Mouse (Mus musculus) lung, embryonic 14.5 days (tissue): Measurements from ENCODE around the gene Adora3. TPM values are rescaled to one million over a fixed set of nuclear protein-coding genes. Genes with fewer than 3 reads are reported as not detected.

Source experiments
- ATAC-seq: fragments of 200-750 bp; cut with Nextera tagmentation; 2 replicates; pipeline ENCODE4 v1.8.0; 2017; ENCODE audit warnings: mild to moderate bottlenecking, moderate TSS enrichment, moderate library complexity; ENCODE audit not compliant: insufficient read depth
- DNase-seq: peaks from one replicate; pipeline ENCODE4 v3.0.0-alpha.2; 2015
- H3K27ac ChIP-seq: fragments of 300-500 bp; sonication (generic); 2 replicates; pipeline ENCODE4 v1.5.1; 2014; ENCODE audit warnings: low read depth, mild to moderate bottlenecking, moderate library complexity
- H3K27me3 ChIP-seq: fragments of 300-500 bp; sonication (generic); 2 replicates; pipeline ENCODE4 v1.6.1; 2014; ENCODE audit warnings: low read length, control low read depth; ENCODE audit not compliant: insufficient read depth
- H3K36me3 ChIP-seq: fragments of 300-500 bp; sonication (generic); 2 replicates; pipeline ENCODE4 v1.6.1; 2014; ENCODE audit warnings: control low read depth; ENCODE audit not compliant: insufficient read depth
- H3K4me1 ChIP-seq: fragments of 300-500 bp; sonication (generic); 2 replicates; pipeline ENCODE4 v1.6.1; 2014; ENCODE audit warnings: antibody characterized with exemption, control low read depth; ENCODE audit not compliant: insufficient read depth
- H3K4me2 ChIP-seq: fragments of 300-500 bp; sonication (generic); 2 replicates; pipeline ENCODE4 v1.6.1; 2014; ENCODE audit warnings: mild to moderate bottlenecking
- H3K4me3 ChIP-seq: fragments of 300-500 bp; sonication (generic); 2 replicates; pipeline ENCODE4 v1.5.1; 2014; ENCODE audit warnings: low read depth, low read length
- H3K9ac ChIP-seq: fragments of 300-500 bp; sonication (generic); 2 replicates; pipeline ENCODE4 v1.6.1; 2014
- H3K9me3 ChIP-seq: fragments of 300-500 bp; sonication (generic); 2 replicates; pipeline ENCODE4 v1.6.1; 2016; ENCODE audit warnings: low read depth, low read length, control low read depth
- CTCF ChIP-seq: IDR thresholded peaks from 2 replicates; pipeline ENCODE4 v1.5.1; 2016; ENCODE audit warnings: antibody characterized with exemption, low read depth
- WGBS: fragments of 180-500 bp; shearing (Covaris S2); extraction: QIAGEN DNeasy Blood & Tissue Kit; methylation state at CpG from one replicate; pipeline ENCODE4 v1.1.7; 2014; 5-methylcytosine and 5-hydroxymethylcytosine counted together
- polyA plus RNA-seq: library from polyadenylated mRNA; unstranded; fragments of >200 nt; fragmentation: Nextera tagmentation; extraction: Ambion mirVana; gene quantifications from 2 replicates; pipeline ENCODE4 v1.2.1, GENCODE M21; 2014

The Adora3 gene
- polyA plus RNA-seq, 1 experiment from 2014 or later = 0.18 TPM

- 71% methylated on average over 4 of the region's 4 CpGs for WGBS
Measured at GRCm38 (mm10) chr3:105901468-105901867, 30.8 kb downstream of the Adora3 start.

DNA sequence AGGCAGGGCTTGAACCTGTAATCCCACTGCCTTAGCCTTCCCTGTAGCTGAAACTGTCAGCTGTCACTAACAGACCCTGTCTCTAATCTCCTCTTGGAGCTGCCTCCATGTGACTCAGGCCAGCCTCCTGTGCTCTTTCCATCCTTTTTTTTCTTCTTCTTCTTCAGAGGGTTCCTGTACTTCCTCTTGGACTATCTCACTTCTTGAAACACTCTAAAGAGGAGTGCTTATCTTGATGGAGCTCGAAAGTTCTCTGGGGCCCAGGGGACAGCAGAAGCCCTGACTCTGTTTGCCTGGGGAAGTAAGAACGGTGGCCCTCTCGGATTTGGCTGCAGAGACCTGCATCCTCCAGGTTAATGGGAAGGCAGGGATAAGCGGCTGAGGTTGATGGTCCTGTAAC is 33.6 kb downstream of the Adora3 start:
- Histone ChIP-seq H3K27ac (no peak overlapping the region), H3K4me1 (no peaks in the 10 kb centered on the region), H3K27me3 (no peaks in the 10 kb centered on the region), H3K9ac (no peak overlapping the region), H3K36me3 (no peaks in the 10 kb centered on the region), H3K9me3 (no peaks in the 10 kb centered on the region), H3K4me3 (no peak overlapping the region), H3K4me2 (no peak overlapping the region)
- ATAC-seq (no peak), DNase-seq (no peak)
- TF ChIP-seq CTCF = no peak
- 52% methylated on average over 4 of the region's 4 CpGs for WGBS

More at GRCm38 (mm10) chr3:105901468-105901867, 30.8 kb downstream of the Adora3 start:
- H3K36me3 ChIP-seq = no peaks in the 10 kb centered on the region
- H3K9ac ChIP-seq = no peak overlapping the region
- H3K27ac ChIP-seq = no peak overlapping the region
- no peak overlapping the region for H3K4me3 ChIP-seq
- ATAC-seq = no peak
- DNase-seq = no peak
- H3K4me2 ChIP-seq = no peak overlapping the region
- H3K9me3 ChIP-seq = no peaks in the 10 kb centered on the region
- H3K4me1 ChIP-seq = no peaks in the 10 kb centered on the region
- TF ChIP-seq CTCF = no peak
- no peaks in the 10 kb centered on the region for H3K27me3 ChIP-seq

DNA sequence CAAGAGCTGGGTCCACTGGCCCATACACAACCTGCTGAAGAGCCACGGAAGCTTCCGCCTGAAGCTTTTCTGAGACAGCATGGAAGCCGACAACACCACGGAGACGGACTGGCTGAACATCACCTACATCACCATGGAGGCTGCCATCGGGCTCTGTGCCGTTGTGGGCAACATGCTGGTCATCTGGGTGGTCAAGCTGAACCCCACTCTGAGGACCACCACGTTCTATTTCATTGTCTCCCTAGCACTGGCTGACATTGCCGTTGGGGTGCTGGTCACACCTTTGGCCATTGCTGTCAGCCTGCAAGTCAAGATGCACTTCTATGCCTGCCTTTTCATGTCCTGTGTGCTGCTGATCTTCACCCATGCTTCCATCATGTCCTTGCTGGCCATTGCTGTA is 34.1 kb downstream of the Adora3 start:
- no peak overlapping the region for H3K4me2 ChIP-seq
- 86% methylated on average over 9 of the region's 9 CpGs for WGBS
- no peak for TF ChIP-seq CTCF
- no peak overlapping the region for H3K4me3 ChIP-seq
- H3K27ac ChIP-seq = no peak overlapping the region
- no peaks in the 10 kb centered on the region for H3K4me1 ChIP-seq
- H3K9me3 ChIP-seq = no peaks in the 10 kb centered on the region
- no peaks in the 10 kb centered on the region for H3K27me3 ChIP-seq
- no peaks in the 10 kb centered on the region for H3K36me3 ChIP-seq
- no peak overlapping the region for H3K9ac ChIP-seq
- DNase-seq (no peak), ATAC-seq (no peak)

GRCm38 (mm10) chr3:105907956-105908655 is 37.4 kb downstream of the Adora3 start:
- no peaks in the 10 kb centered on the region for H3K36me3 ChIP-seq
- no peaks in the 10 kb centered on the region for H3K9me3 ChIP-seq
- no peak overlapping the region for H3K4me2 ChIP-seq
- H3K4me3 ChIP-seq = no peak overlapping the region
- TF ChIP-seq CTCF = no peak
- 33% methylated on average over 9 of the region's 9 CpGs for whole genome bisulfite sequencing
- H3K9ac ChIP-seq = no peak overlapping the region
- no peak overlapping the region for H3K27ac ChIP-seq
- no peak for DNase-seq
- no peak for ATAC-seq
- H3K4me1 ChIP-seq = no peaks in the 10 kb centered on the region
- no peaks in the 10 kb centered on the region for H3K27me3 ChIP-seq

- Histone ChIP-seq H3K36me3 (no peaks in the 10 kb centered on the region), H3K4me1 (0 out of 2 replicates have a peak, but pooled peaks cover 3% of the 10 kb centered on the region), H3K27ac (no peak overlapping the region), H3K27me3 (no peaks in the 10 kb centered on the region), H3K4me2 (no peak overlapping the region), H3K9ac (no peak overlapping the region), H3K4me3 (no peak overlapping the region), H3K9me3 (no peaks in the 10 kb centered on the region)
- 89% methylated on average over 4 of the region's 4 CpGs for WGBS
- no peak for TF ChIP-seq CTCF
- DNase-seq (no peak), ATAC-seq (no peak)
Measured at GRCm38 (mm10) chr3:105908976-105909375, 38.3 kb downstream of the Adora3 start.

DNA sequence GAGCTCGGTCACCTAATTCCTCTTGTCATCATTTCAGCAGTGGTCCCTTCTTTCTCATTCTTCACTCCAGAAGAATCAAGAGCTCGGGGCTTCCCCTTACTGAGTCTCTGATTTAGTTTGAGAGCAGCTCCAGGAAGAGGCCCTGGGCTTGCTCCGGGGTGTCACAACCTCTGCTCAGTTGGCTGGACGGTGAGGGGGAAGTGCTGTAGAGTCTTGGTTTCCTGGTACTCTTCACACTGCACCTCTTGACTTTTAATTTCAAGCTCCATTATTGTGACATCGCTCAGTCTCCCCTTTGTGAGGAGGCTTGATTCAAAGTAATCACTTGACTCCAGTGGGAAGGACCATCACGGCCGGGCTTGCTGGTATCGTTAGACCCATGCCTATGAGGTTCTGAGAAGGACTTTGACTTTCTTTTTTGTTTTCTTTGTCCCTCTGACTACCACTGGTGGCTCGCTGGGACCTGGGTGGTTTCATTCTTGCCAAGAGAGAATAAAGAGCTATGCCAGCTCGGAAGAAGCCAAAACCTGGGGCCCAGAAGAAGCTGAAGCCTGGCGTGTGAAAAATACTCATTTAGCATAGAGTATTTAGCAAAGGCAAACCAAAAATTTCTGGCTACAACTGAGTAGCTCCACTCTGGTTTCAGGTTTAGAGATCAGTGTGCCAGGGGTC is 40.0 kb downstream of the Adora3 start:
- no peak for TF ChIP-seq CTCF
- WGBS = 79% methylated on average over 11 of the region's 11 CpGs

GRCm38 (mm10) chr3:105912097-105912880 is 41.6 kb downstream of the Adora3 start:
- Histone ChIP-seq H3K4me1 (0 out of 2 replicates have a peak, but pooled peaks cover 7% of the 10 kb centered on the region), H3K27me3 (no peaks in the 10 kb centered on the region), H3K4me3 (no peak overlapping the region), H3K4me2 (no peak overlapping the region), H3K27ac (no peak overlapping the region), H3K36me3 (no peaks in the 10 kb centered on the region), H3K9me3 (no peaks in the 10 kb centered on the region), H3K9ac (no peak overlapping the region)
- ATAC-seq (no peak), DNase-seq (no peak)
- 39% methylated on average over 9 of the region's 9 CpGs for WGBS
- no peak for TF ChIP-seq CTCF

More for the DNA sequence above, 40.0 kb downstream of the Adora3 start:
- no peaks in the 10 kb centered on the region for H3K36me3 ChIP-seq
- no peak overlapping the region for H3K4me2 ChIP-seq
- H3K9ac ChIP-seq = no peak overlapping the region
- H3K27me3 ChIP-seq = no peaks in the 10 kb centered on the region
- ATAC-seq (no peak), DNase-seq (no peak)
- H3K4me1 ChIP-seq = 0 out of 2 replicates have a peak, but pooled peaks cover 7% of the 10 kb centered on the region
- no peaks in the 10 kb centered on the region for H3K9me3 ChIP-seq
- no peak overlapping the region for H3K27ac ChIP-seq
- H3K4me3 ChIP-seq = no peak overlapping the region
